Mouse (Mus musculus) MEL (cell line): ENCODE measurements around the gene Mrpl42. TPM values are rescaled to one million over a fixed set of nuclear protein-coding genes. Genes with fewer than 3 reads are reported as not detected.

Source experiments
- DNase-seq: peaks from one replicate; pipeline ENCODE4 v3.0.0; 2011; ENCODE audit warnings: low read depth, low spot score
- H3K27ac ChIP-seq: 2 replicates; pipeline ENCODE4 v1.5.1; 2012; ENCODE audit warnings: low read depth, mild to moderate bottlenecking, control low read depth, low read length, moderate library complexity; ENCODE audit not compliant: control insufficient read depth
- H3K27me3 ChIP-seq, 2 experiments: fragments of 150-350 bp in 1 of 2; sonication (generic) in 1 of 2; 2 replicates each; pipeline ENCODE4 v1.6.1; 2012; ENCODE audit warnings: low read length in 2 of 2, mild to moderate bottlenecking in 2 of 2, improper control_type of control experiment in 1 of 2, moderate library complexity in 1 of 2; ENCODE audit not compliant: insufficient read depth in 2 of 2, control insufficient read depth in 1 of 2
- H3K36me3 ChIP-seq, 2 experiments: 2 replicates each; pipeline ENCODE4 v1.6.1; 2012 to 2014; ENCODE audit warnings: low read length in 2 of 2, improper control_type of control experiment in 1 of 2, inconsistent platforms in 1 of 2, mild to moderate bottlenecking in 1 of 2; ENCODE audit not compliant: insufficient read depth in 2 of 2, control insufficient read depth in 1 of 2
- H3K4me1 ChIP-seq, 2 experiments: fragments of 150-350 bp in 1 of 2; sonication (generic) in 1 of 2; 2 replicates each; pipeline ENCODE4 v1.6.1; 2012; ENCODE audit warnings: low read length in 2 of 2, improper control_type of control experiment in 1 of 2, mild to moderate bottlenecking in 1 of 2; ENCODE audit not compliant: insufficient read depth in 2 of 2, control insufficient read depth in 1 of 2
- H3K4me3 ChIP-seq, 2 experiments: fragments of 150-350 bp in 1 of 2; sonication (generic) in 1 of 2; 2 replicates each; pipeline ENCODE4 v1.5.1; 2012; ENCODE audit warnings: low read depth in 2 of 2, low read length in 2 of 2, mild to moderate bottlenecking in 2 of 2, moderate library complexity in 2 of 2, control low read depth in 1 of 2, improper control_type of control experiment in 1 of 2; ENCODE audit not compliant: control insufficient read depth in 1 of 2, insufficient read depth in 1 of 2
- H3K79me2 ChIP-seq: 2 replicates; pipeline ENCODE4 v1.6.1; 2012; ENCODE audit warnings: mild to moderate bottlenecking, low read length, moderate library complexity; ENCODE audit not compliant: control insufficient read depth, poor library complexity, insufficient read depth
- H3K9ac ChIP-seq: 2 replicates; pipeline ENCODE4 v1.6.1; 2012; ENCODE audit warnings: low read depth, mild to moderate bottlenecking, control low read depth, low read length, moderate library complexity; ENCODE audit not compliant: control insufficient read depth, poor library complexity, severe bottlenecking
- H3K9me3 ChIP-seq: fragments of 150-350 bp; sonication (generic); replicated peaks from 2 replicates; pipeline ENCODE4 v1.6.1; 2012; ENCODE audit warnings: mild to moderate bottlenecking, low read length, improper control_type of control experiment, moderate library complexity; ENCODE audit not compliant: insufficient read depth
- BHLHE40 ChIP-seq: IDR thresholded peaks from 2 replicates; pipeline ENCODE4 v1.6.1; 2012; ENCODE audit warnings: low read depth, mild to moderate bottlenecking, inconsistent platforms, low read length, improper control_type of control experiment, borderline replicate concordance
- CHD1 ChIP-seq: IDR thresholded peaks from 2 replicates; pipeline ENCODE4 v1.6.1; 2012; ENCODE audit warnings: low read depth, mild to moderate bottlenecking, inconsistent platforms, low read length, improper control_type of control experiment
- GABPA ChIP-seq: IDR thresholded peaks from 2 replicates; pipeline ENCODE4 v1.6.1; 2012; ENCODE audit warnings: low read depth, mild to moderate bottlenecking, inconsistent platforms, low read length, improper control_type of control experiment, moderate library complexity
- GATA1 ChIP-seq: IDR thresholded peaks from 2 replicates; pipeline ENCODE4 v1.6.1; 2011; ENCODE audit warnings: low read depth, low read length, improper control_type of control experiment
- JUND ChIP-seq: IDR thresholded peaks from 2 replicates; pipeline ENCODE4 v1.6.1; 2011; ENCODE audit warnings: low read depth, mild to moderate bottlenecking, improper control_type of control experiment, low read length
- MAX ChIP-seq: IDR thresholded peaks from 2 replicates; pipeline ENCODE4 v1.6.1; 2011; ENCODE audit warnings: low read length, improper control_type of control experiment
- MXI1 ChIP-seq: IDR thresholded peaks from 2 replicates; pipeline ENCODE4 v1.6.1; 2011; ENCODE audit warnings: mild to moderate bottlenecking, low read depth, low read length, improper control_type of control experiment
- NRF1 ChIP-seq: IDR thresholded peaks from 2 replicates; pipeline ENCODE4 v1.6.1; 2014; ENCODE audit warnings: low read depth, mild to moderate bottlenecking, inconsistent platforms, low read length, improper control_type of control experiment, moderate library complexity; ENCODE audit not compliant: poor library complexity, insufficient read depth, severe bottlenecking
- POLR2AphosphoS2 ChIP-seq: IDR thresholded peaks from 2 replicates; pipeline ENCODE4 v1.6.1; 2011; ENCODE audit warnings: low read length, improper control_type of control experiment
- POLR2AphosphoS5 ChIP-seq: IDR thresholded peaks from 2 replicates; pipeline ENCODE4 v1.6.1; 2012; ENCODE audit warnings: low read depth, borderline replicate concordance, mild to moderate bottlenecking, inconsistent platforms, low read length, moderate library complexity, mixed read lengths
- RCOR1 ChIP-seq: IDR thresholded peaks from 2 replicates; pipeline ENCODE4 v1.6.1; 2012; ENCODE audit warnings: low read depth, mild to moderate bottlenecking, inconsistent platforms, low read length, improper control_type of control experiment
- TAL1 ChIP-seq: IDR thresholded peaks from 2 replicates; pipeline ENCODE4 v1.6.1; 2012; ENCODE audit warnings: mild to moderate bottlenecking, inconsistent platforms, low read length, moderate library complexity, mixed read lengths
- TBP ChIP-seq: IDR thresholded peaks from 2 replicates; pipeline ENCODE4 v1.8.0; 2011; ENCODE audit warnings: low read depth, low read length, improper control_type of control experiment
- TCF12 ChIP-seq: IDR thresholded peaks from 2 replicates; pipeline ENCODE4 v1.6.1; 2014; ENCODE audit warnings: low read depth, mild to moderate bottlenecking, inconsistent platforms, low read length, improper control_type of control experiment, moderate library complexity
- USF2 ChIP-seq, 2 experiments: IDR thresholded peaks; 2 replicates each; pipeline ENCODE4 v1.6.1; 2011 to 2012; ENCODE audit warnings: improper control_type of control experiment in 2 of 2, low read length in 2 of 2, borderline replicate concordance in 1 of 2, inconsistent platforms in 1 of 2, low read depth in 1 of 2, mild to moderate bottlenecking in 1 of 2; ENCODE audit not compliant: insufficient read depth in 1 of 2
- ZC3H11A ChIP-seq: IDR thresholded peaks from 2 replicates; pipeline ENCODE4 v1.6.1; 2012; ENCODE audit warnings: low read depth, mild to moderate bottlenecking, inconsistent platforms, low read length, improper control_type of control experiment
- polyA plus RNA-seq, 2 experiments: library from polyadenylated mRNA; stranded (reverse) in 1 of 2; unstranded in 1 of 2; fragments of >175 nt in 1 of 2; fragments of >200 nt in 1 of 2; gene quantifications; 2 replicates each; pipeline versions ENCODE4 v1.2.1 to v1.2.4; 2012; ENCODE audit warnings: low replicate concordance in 2 of 2, low read depth in 1 of 2; ENCODE audit not compliant: insufficient read length in 2 of 2, insufficient read depth in 1 of 2, missing spikeins in 1 of 2
- total RNA-seq: library from RNA; depleted of rRNA; stranded (reverse); fragments of 300-350 nt; gene quantifications from 2 replicates; pipeline ENCODE4 v1.2.3, GENCODE M21; 2012; rRNA removed

Mrpl42 gene
- total and polyA plus RNA-seq, 3 experiments = 187 to 1,026 (median 298) TPM

- Histone ChIP-seq H3K27ac (no peak overlapping the region), H3K9ac (no peak overlapping the region), H3K36me3 (no peaks in the 10 kb centered on the region), H3K79me2 (no peaks in the 10 kb centered on the region), H3K4me1 (no peaks in the 10 kb centered on the region), H3K27me3 (no peaks in the 10 kb centered on the region; a peak in 3 of 4 replicates), H3K4me3 (no peak overlapping the region), H3K9me3 (no peaks in the 10 kb centered on the region)
- TF ChIP-seq TCF12 (no peak), BHLHE40 (no peak), POLR2AphosphoS5 (no peak), USF2 (IDR thresholded peaks at IDR 0.05; ENCODE audit: borderline replicate concordance in 1 of 2, insufficient read depth in 1 of 2, low read depth in 1 of 2, low read length in 2 of 2) (no peak), ZC3H11A (no peak), NRF1 (no peak), MXI1 (no peak), RCOR1 (no peak), GABPA (no peak), TBP (no peak), JUND (no peak), MAX (no peak), GATA1 (no peak), CHD1 (no peak), TAL1 (no peak), POLR2AphosphoS2 (no peak)
- DNase-seq = no peak
These were observed 62.8 kb downstream of the Mrpl42 start for GRCm38 (mm10) chr10:95438941-95439340.

Other genes starting within 250 kb of the Mrpl42 start
- 1.9 and 2.5 TPM in 2 replicates for gene Cradd, start 177.8 kb downstream of the Mrpl42 start, total RNA-seq
- gene Cradd, start 177.8 kb downstream of the Mrpl42 start, polyA plus RNA-seq = 1 to 10 TPM in 1 of 2 experiments, not detected in 1; 9.0 TPM
- gene Socs2, start 84.8 kb downstream of the Mrpl42 start, total RNA-seq = 16.0 and 16.5 TPM in 2 replicates
- gene Socs2, start 84.8 kb downstream of the Mrpl42 start, polyA plus RNA-seq = 10 to 100 TPM in 1 of 2 experiments, not detected in 1; 24.9 TPM
- gene Ube2n, start 13.2 kb upstream of the Mrpl42 start, total RNA-seq = 80.6 and 105 TPM in 2 replicates
- 100 to 1,000 TPM; 212 to 571 TPM for gene Ube2n, start 13.2 kb upstream of the Mrpl42 start, polyA plus RNA-seq
- gene Nudt4, start 62.2 kb upstream of the Mrpl42 start, total RNA-seq = 21.1 and 26.6 TPM in 2 replicates
- gene Nudt4, start 62.2 kb upstream of the Mrpl42 start, polyA plus RNA-seq = 10 to 100 TPM in 1 of 2 experiments, not detected in 1; 35.7 TPM
- not detected in 2 replicates for gene Anapc15-ps, start 171.5 kb upstream of the Mrpl42 start, total RNA-seq
- under 1 TPM in 1 of 2 experiments, not detected in 1; 0.31 TPM for gene Anapc15-ps, start 171.5 kb upstream of the Mrpl42 start, polyA plus RNA-seq